Mouse (Mus musculus): ENCODE data around the gene Timm8a2.

DNA sequence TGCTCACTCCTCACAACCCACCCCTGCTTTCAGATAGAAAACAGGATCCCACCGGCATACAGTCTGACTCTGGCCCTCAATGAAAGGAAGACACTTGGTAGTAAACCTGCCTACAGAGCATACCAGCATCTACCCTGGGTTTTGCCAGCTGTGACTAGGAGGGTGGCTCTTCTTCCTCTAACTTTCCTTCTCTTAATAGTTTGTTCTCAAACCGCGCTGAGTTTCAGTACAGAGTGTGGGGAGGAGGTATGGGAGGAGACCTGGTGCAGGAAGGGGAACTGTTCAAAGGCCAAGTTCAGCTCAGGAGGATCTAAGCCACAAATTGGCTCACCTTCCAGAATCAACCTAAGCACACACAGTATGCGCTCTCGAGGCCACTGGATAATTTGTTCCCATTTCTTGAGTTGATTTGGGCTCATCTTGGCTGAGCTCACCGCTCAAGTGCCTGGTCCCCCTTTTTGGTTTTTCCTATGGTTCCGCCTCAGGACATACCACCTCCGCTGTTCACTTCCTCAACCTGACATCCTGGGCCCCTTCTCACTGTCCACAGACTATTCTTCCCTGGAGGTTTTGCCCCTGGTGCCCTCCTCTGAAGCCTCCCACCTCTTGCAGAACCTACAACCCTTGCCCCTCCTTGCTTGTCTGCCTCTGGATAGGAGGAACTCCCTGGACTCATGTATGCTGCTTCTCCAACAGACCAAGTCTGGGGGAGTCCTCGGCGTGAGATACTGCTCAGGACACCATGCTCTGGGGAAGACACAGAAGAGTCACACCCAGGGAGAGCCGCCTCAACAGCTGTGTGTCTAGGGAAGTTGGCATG lies 5.3 kb upstream of the Timm8a2 start:
- TF ChIP-seq POLR2A (IDR thresholded peaks at IDR 0.05; ENCODE audit: extremely low read depth, insufficient read depth, low read length) (no peak), CTCF (IDR thresholded peaks at IDR 0.05; ENCODE audit: extremely low read depth, insufficient read depth, low read length) (no peak)

Measured in cortical plate, adult 2 months (tissue).